Mouse (Mus musculus): ENCODE measurements around the gene Palld.
A peak's percentile ranks its signal among the peaks of the same experiment; 100 is the strongest.

Palld gene

GRCm38 (mm10) chr8:61522132-61522531 lies 380.4 kb downstream of the Palld start:
- no peak for DNase-seq (ENCODE audit: low read depth in 1 of 2, low spot score in 2 of 2)

DNA sequence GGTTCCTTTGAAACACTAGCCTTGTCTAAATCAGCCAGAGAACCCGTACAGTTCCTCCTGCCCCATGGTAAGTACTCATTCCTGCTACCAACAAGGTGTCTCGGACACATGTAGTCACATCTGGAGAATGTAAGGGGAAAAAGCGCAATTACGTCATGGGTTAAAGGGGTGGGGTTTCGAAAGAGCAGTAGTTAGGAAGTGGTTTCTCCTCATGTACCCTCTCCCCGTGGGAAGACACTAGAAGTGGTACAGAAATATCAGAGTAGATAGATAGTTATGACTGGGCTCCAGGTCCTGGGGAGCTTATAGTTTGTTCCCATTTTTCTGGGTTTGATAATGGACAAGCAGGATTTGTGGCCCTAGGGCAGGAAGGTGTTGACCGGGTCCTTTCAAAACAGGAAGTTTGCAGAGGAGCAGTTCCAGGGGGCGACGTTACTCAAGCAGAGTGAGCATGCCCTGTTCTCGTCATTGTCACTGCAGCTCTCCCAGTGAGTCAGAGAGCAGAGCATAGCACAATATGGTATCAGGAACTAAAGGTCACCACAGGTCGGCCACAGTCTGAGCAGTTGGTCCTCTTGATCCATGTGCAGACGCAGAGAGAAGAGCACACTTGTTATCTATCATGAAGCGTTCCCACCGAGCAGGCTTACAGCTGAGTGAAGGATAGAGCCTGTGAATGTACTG lies 384.8 kb downstream of the Palld start:
- DNase-seq (ENCODE audit: low read depth in 1 of 2, low spot score in 2 of 2), result peak; percentile 14 to 27

DNA sequence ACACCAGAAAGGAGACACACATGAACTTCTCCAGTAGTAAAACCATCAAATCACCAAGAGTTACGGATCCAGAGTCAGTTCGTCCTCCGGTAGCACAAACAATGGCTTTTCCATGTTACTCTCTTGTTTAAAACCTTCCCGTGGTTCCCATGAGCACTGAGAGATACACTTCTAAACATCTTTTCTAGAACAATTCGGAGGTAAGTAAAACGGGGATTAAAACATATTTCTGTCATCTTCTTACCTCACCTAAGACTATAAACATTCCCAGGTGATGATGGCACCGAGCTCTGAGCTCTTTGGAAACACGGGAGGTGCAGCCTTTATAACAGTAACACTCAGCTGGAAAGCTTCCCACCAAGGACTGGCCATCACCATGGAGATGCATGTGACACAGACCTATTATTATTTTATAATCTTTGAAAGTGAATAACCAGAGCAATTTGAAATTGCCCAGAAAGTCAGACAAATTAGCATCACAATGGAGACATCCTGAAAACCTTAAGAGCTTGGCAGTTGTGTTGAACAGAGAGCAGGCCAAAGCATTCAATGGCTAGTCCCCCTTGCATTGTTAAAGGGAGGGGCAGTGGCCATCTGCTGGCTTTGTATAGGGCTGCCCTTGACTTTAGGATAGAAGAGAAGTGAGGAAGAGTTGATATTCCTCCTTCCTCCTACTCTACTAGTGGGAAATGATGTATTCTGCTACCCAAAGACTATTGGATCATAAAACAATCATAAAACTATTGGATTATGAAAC lies 385.6 kb downstream of the Palld start:
- no peak for DNase-seq (ENCODE audit: low read depth in 1 of 2, low spot score in 2 of 2)

DNA sequence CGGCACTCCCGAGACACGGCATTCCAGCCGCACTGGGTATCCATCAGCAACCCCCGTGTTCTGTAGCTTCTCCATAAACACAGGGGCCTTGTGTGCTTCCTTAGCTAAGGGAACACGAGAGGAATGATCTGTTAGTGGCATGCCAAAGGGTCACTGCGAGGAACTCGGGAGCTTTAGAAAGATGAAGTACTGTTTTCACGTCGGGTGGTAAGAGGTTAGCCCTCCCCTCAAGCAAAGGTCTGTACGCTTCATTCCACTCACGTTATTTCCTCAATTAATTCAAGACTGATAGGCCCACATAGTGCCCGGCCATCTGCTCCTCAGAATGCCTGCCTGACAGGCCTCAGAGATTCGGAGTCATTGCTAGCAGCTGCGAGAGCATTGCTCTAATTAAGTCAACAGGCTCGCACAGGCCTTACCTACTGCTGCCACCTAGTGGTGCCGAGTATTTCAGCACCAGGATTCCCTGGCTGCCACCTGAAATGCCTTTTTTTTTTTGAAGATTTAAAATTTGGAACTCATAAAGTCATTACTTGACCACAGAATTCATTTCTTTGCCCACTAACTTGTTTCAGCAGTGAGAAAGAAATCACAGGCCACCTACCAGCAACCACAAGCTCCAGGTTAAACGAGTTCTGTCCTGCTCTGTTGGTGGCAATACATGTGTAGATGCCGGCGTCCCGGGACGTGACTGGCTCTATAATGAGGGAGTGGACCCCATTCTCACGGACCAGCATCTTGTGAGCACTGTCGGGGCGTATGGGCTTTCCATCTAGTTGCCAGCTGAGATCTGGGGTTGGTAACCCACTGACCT lies 386.4 kb downstream of the Palld start:
- DNase-seq (ENCODE audit: low read depth in 1 of 2, low spot score in 2 of 2), result peak in 1 of 2 experiments; percentile 46

DNA sequence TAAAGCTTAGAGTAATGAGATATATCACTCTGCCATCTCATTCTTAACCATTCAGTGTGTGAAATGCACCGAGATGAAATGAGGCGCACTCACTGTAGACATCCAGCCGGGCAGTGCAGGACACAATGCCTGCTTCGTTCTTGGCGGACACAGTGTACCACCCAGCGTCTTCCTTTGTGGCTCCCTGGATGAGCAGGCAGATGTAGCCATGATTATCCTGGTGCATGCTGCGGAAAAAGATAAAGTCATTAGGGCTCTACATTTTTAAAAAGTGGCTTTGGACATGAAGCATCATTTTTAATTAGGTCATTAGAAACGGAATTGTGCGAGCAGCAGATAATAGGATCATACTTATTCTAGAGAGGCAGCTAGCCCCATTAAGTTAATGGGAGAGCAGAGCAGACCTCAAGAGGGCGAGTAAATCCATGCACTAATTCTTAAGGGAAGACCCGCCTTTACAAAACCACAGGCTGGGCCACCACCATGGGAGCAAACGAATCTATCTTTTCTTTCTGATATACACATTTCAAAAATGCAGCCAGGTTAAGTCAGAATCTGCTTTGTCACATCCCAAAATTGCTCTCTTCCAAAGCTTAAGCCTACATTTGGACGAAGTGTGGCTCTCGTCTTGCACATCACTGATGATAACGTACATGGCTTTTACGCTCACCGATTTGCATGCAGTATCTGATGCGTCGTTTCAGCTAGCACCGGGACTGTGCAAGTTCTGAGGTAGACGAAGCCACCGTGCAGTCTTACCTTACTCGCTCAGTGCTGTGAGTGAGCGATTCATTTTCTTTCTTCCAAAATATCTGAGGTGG lies 387.2 kb downstream of the Palld start:
- no peak for DNase-seq (ENCODE audit: low read depth in 1 of 2, low spot score in 2 of 2)

DNA sequence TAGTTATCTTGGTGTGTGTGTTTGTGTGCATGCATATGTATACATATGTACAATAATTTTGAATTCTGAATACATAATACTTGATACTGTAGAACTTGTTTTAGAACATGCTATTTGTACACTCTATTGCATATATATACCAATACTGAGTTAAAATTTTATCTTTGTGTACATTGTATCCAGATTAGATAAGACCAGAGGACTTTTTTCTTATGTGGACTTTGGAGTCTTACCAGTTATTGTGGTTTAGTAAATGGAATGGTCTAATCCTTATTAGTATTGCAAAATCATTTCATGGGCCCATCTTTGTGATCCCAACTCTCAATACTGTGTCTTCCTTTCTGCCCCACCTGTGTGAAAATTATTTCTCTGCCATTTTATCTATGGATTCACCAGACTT lies 400.2 kb downstream of the Palld start:
- no peak for DNase-seq (ENCODE audit: low read depth in 1 of 2, low spot score in 2 of 2)

GRCm38 (mm10) chr8:61500914-61501313 lies 401.6 kb downstream of the Palld start:
- DNase-seq (ENCODE audit: low read depth in 1 of 2, low spot score in 2 of 2), result no peak

- DNase-seq (ENCODE audit: low read depth in 1 of 2, low spot score in 2 of 2), result no peak
These were observed 403.5 kb downstream of the Palld start for GRCm38 (mm10) chr8:61499035-61499434.

DNA sequence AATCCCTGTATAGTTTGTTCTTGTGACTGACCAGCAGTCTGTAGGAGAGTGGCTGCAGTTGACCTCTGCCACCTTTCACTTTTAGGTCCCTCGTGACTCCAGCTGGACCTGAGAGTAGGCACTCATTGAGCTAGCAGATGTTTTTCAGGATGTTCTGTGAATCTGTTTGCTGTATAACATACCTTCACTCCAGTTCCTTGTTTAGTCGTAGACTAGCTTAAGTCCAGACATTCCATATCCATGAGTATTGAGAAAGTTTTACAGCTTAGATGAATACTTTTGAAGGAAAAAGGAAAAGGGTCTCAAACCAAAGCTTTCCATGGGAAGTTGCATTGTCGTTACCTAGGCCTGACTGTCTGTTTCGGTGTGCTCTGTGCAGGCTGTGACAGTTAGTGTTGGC lies 405.4 kb downstream of the Palld start:
- DNase-seq (ENCODE audit: low read depth in 1 of 2, low spot score in 2 of 2), result no peak

- DNase-seq (ENCODE audit: low read depth in 1 of 2, low spot score in 2 of 2), result no peak
These were observed 413.9 kb downstream of the Palld start for GRCm38 (mm10) chr8:61488631-61489030.

DNA sequence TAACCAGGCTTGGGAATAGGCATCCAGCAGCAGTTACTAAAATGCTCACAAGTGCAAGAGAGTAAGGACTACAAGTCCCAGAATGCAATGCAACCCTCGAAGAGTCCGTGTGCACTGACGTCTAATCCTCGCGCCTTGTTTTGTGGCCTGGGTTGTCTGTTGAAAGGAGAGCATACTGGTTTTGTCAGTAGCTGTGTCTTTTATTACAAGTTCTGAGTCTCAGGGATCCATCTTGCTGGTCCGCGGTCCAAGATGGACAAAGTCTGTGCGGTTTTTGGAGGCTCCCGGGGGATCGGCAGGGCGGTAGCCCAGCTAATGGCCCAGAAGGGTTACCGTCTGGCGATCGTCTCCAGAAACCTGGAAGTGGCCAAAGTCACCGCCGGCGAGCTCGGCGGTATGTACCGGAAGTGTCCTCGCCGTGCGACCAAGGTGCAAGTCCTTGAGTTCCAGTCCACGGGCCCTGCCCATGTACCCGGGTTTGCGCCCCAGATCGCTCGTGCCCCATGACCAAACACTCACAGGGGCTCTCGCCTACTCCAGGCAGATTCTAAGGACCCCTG lies 414.8 kb downstream of the Palld start, which contains the start of gene Cbr4:
Gene Cbr4 (plus strand): TSS at position 138 of the 560 bp plus-strand sequence.
- DNase-seq (ENCODE audit: low read depth in 1 of 2, low spot score in 2 of 2), result peak; percentile 58 to 77

GRCm38 (mm10) chr8:61486923-61487529 lies 415.5 kb downstream of the Palld start:
- DNase-seq (ENCODE audit: low read depth in 1 of 2, low spot score in 2 of 2), result no peak

- DNase-seq (ENCODE audit: low read depth in 1 of 2, low spot score in 2 of 2), result no peak
These were observed 422.1 kb downstream of the Palld start for GRCm38 (mm10) chr8:61480260-61480967.

GRCm38 (mm10) chr8:61479506-61480214 lies 422.8 kb downstream of the Palld start:
- DNase-seq (ENCODE audit: low read depth in 1 of 2, low spot score in 2 of 2), result no peak

GRCm38 (mm10) chr8:61478793-61479192 lies 423.7 kb downstream of the Palld start:
- no peak for DNase-seq (ENCODE audit: low read depth in 1 of 2, low spot score in 2 of 2)

DNA sequence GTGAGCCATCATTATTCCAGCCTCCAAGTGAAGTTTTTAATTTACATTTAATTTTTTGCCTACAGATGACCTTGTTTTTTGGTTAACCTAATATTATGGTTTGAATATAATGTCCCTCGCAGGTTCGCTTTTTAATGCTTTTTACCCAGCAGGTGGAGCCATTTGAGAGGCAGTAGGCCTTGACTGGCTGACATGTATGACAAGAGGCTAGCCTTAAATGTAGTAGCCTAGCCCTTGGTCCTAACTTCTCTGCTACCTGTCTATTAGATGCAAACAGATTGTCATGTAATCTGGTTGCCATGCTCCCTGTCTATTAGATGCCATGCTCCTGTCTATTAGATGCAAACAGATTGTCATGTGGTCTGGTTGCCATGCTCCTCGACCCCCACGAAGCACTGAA lies 424.3 kb downstream of the Palld start:
- no peak for DNase-seq (ENCODE audit: low read depth in 1 of 2, low spot score in 2 of 2)

GRCm38 (mm10) chr8:61476160-61476559 lies 426.3 kb downstream of the Palld start:
- DNase-seq (ENCODE audit: low read depth in 1 of 2, low spot score in 2 of 2), result no peak

DNA sequence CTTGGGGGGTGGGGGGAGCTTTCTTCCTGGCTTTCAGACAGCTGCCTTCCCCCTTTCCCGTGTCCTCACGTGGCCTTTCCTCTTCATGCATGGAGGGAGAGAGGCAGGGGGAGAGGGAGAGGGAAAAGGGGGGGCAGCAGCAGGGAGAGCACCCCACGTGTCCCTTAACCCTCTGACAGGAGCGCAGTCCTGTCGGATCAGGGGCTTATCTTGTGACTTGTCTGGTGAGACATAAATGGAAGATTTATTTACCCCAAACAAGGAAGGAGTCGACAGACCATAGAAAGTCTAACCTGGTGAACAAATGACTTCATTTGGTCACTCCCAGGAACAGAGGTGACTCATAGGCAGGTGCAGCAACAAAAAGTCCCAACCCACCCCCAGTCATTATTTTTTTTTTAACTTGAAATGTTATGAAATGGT lies 427.2 kb downstream of the Palld start:
- DNase-seq (ENCODE audit: low read depth in 1 of 2, low spot score in 2 of 2), result no peak

GRCm38 (mm10) chr8:61470213-61470612 lies 432.3 kb downstream of the Palld start:
- no peak for DNase-seq (ENCODE audit: low read depth in 1 of 2, low spot score in 2 of 2)
